Mouse (Mus musculus) myocyte (in vitro differentiated cells): ENCODE results near the gene Etfrf1. TPM values are rescaled to one million over a fixed set of nuclear protein-coding genes. Genes with fewer than 3 reads are reported as not detected.

ENCODE experiments used
- H3K27me3 ChIP-seq: one replicate; pipeline ENCODE4 v1.6.1; 2011; ENCODE audit not compliant: control insufficient read depth, insufficient read depth, insufficient read length
- H3K36me3 ChIP-seq: one replicate; pipeline ENCODE4 v1.6.1; 2011; ENCODE audit not compliant: control insufficient read depth, insufficient read depth
- H3K4me2 ChIP-seq: one replicate; pipeline ENCODE4 v1.6.1; 2011; ENCODE audit warnings: low read depth, control low read depth
- H3K4me3 ChIP-seq: one replicate; pipeline ENCODE4 v1.5.1; 2011; ENCODE audit warnings: mild to moderate bottlenecking, control low read depth, moderate library complexity
- H3K79me2 ChIP-seq: one replicate; pipeline ENCODE4 v1.6.1; 2011; ENCODE audit not compliant: control insufficient read depth, insufficient read depth
- H3ac ChIP-seq: one replicate; pipeline ENCODE4 v1.6.1; 2011; ENCODE audit not compliant: control insufficient read depth, insufficient read length
- CEBPB ChIP-seq: IDR thresholded peaks from 2 replicates; pipeline ENCODE4 v1.6.1; 2011; ENCODE audit warnings: mild to moderate bottlenecking, moderate library complexity; ENCODE audit not compliant: poor library complexity, insufficient read depth, severe bottlenecking
- E2F4 ChIP-seq: IDR thresholded peaks from one replicate; pipeline ENCODE4 v1.6.1; 2011; ENCODE audit warnings: mild to moderate bottlenecking, control low read depth, moderate library complexity; ENCODE audit not compliant: insufficient read depth
- MAX ChIP-seq: IDR thresholded peaks from one replicate; pipeline ENCODE4 v1.6.1; 2011; ENCODE audit warnings: low read depth, mild to moderate bottlenecking, control low read depth
- MYOD1 ChIP-seq, 3 experiments: IDR thresholded peaks; one replicate each; pipeline ENCODE4 v1.6.1; 2011; ENCODE audit warnings: control low read depth in 2 of 3, low read depth in 2 of 3, mild to moderate bottlenecking in 2 of 3, moderate library complexity in 1 of 3; ENCODE audit not compliant: insufficient read length in 2 of 3, control insufficient read depth in 1 of 3
- MYOG ChIP-seq, 3 experiments: IDR thresholded peaks; one replicate each; pipeline ENCODE4 v1.6.1; 2011; ENCODE audit warnings: control low read depth in 2 of 3, low read depth in 2 of 3, mild to moderate bottlenecking in 2 of 3; ENCODE audit not compliant: insufficient read length in 2 of 3, control insufficient read depth in 1 of 3, insufficient read depth in 1 of 3
- POLR2A ChIP-seq: IDR thresholded peaks from one replicate; pipeline ENCODE4 v1.6.1; 2011; ENCODE audit warnings: low read depth, mild to moderate bottlenecking, control low read depth, moderate library complexity; ENCODE audit not compliant: insufficient read length
- POLR2AphosphoS2 ChIP-seq: IDR thresholded peaks from one replicate; pipeline ENCODE4 v1.6.1; 2011; ENCODE audit warnings: low read depth, control low read depth; ENCODE audit not compliant: insufficient read length
- REST ChIP-seq: IDR thresholded peaks from one replicate; pipeline ENCODE4 v1.6.1; 2011; ENCODE audit warnings: mild to moderate bottlenecking, control low read depth, moderate library complexity; ENCODE audit not compliant: insufficient read depth, insufficient read length
- SRF ChIP-seq: IDR thresholded peaks from one replicate; pipeline ENCODE4 v1.6.1; 2011; ENCODE audit warnings: low read depth; ENCODE audit not compliant: control insufficient read depth, insufficient read length
- TCF12 ChIP-seq: IDR thresholded peaks from one replicate; pipeline ENCODE4 v1.6.1; 2011; ENCODE audit warnings: mild to moderate bottlenecking, control low read depth; ENCODE audit not compliant: poor library complexity, insufficient read depth, severe bottlenecking
- TCF3 ChIP-seq: IDR thresholded peaks from one replicate; pipeline ENCODE4 v1.6.1; 2011; ENCODE audit warnings: low read depth, control low read depth; ENCODE audit not compliant: insufficient read length
- USF1 ChIP-seq: IDR thresholded peaks from one replicate; pipeline ENCODE4 v1.6.1; 2011; ENCODE audit warnings: low read depth, mild to moderate bottlenecking, control low read depth, moderate library complexity
- polyA plus RNA-seq: library from polyadenylated mRNA; unstranded; fragments of >200 nt; fragmentation: generic; extraction: Trizol; gene quantifications from one replicate; pipeline ENCODE4 v1.2.1, GENCODE M21; 2012; ENCODE audit warnings: missing spikeins

Etfrf1 gene
- polyA plus RNA-seq, 1 experiment = 10.0 TPM

- Histone ChIP-seq H3K36me3 (peaks cover 37% of the 10 kb centered on the region), H3K27me3 (no peaks in the 10 kb centered on the region), H3K4me3 (no peak overlapping the region), H3ac (no peak overlapping the region), H3K4me2 (no peak overlapping the region), H3K79me2 (peaks cover 11% of the 10 kb centered on the region)
- TF ChIP-seq MYOD1 (IDR thresholded peaks at IDR 0.05; ENCODE audit: control insufficient read depth in 1 of 3, insufficient read length in 2 of 3, low read depth in 2 of 3) = no peak
- no peak for TF ChIP-seq MYOG (IDR thresholded peaks at IDR 0.05; ENCODE audit: control insufficient read depth in 1 of 3, insufficient read depth in 1 of 3, insufficient read length in 2 of 3, low read depth in 2 of 3)
- no peak for TF ChIP-seq SRF
- TF ChIP-seq TCF3 = no peak
- no peak for TF ChIP-seq USF1
- no peak for TF ChIP-seq POLR2A
- TF ChIP-seq E2F4 = no peak
- no peak for TF ChIP-seq POLR2AphosphoS2
- no peak for TF ChIP-seq REST
- TF ChIP-seq TCF12 = no peak
- TF ChIP-seq CEBPB = no peak
- no peak for TF ChIP-seq MAX
Measured at GRCm38 (mm10) chr6:145215826-145216225, 4.9 kb downstream of the Etfrf1 start.

- Histone ChIP-seq H3K79me2 (peaks cover 17% of the 10 kb centered on the region), H3K36me3 (peaks cover 49% of the 10 kb centered on the region), H3K27me3 (no peaks in the 10 kb centered on the region), H3ac (no peak overlapping the region), H3K4me2 (no peak overlapping the region), H3K4me3 (no peak overlapping the region)
- TF ChIP-seq TCF3 (no peak), TCF12 (no peak), MAX (no peak), REST (no peak), POLR2A (no peak), USF1 (no peak), MYOD1 (IDR thresholded peaks at IDR 0.05; ENCODE audit: control insufficient read depth in 1 of 3, insufficient read length in 2 of 3, low read depth in 2 of 3) (no peak), SRF (no peak), CEBPB (no peak), MYOG (IDR thresholded peaks at IDR 0.05; ENCODE audit: control insufficient read depth in 1 of 3, insufficient read depth in 1 of 3, insufficient read length in 2 of 3, low read depth in 2 of 3) (no peak), POLR2AphosphoS2 (no peak), E2F4 (no peak)
Measured at GRCm38 (mm10) chr6:145224246-145224645, 13.3 kb downstream of the Etfrf1 start.

- no peak overlapping the region for H3ac ChIP-seq
- H3K4me3 ChIP-seq = no peak overlapping the region
- peaks cover 48% of the 10 kb centered on the region for H3K36me3 ChIP-seq
Measured at GRCm38 (mm10) chr6:145226296-145226695, 15.4 kb downstream of the Etfrf1 start.

GRCm38 (mm10) chr6:145234391-145234790, 23.5 kb downstream of the Etfrf1 start:
- Histone ChIP-seq H3ac (no peak overlapping the region), H3K79me2 (peaks cover 57% of the 10 kb centered on the region), H3K36me3 (peaks cover 24% of the 10 kb centered on the region), H3K27me3 (no peaks in the 10 kb centered on the region), H3K4me2 (no peak overlapping the region), H3K4me3 (no peak overlapping the region)
- TF ChIP-seq MAX = no peak
- TF ChIP-seq MYOD1 (IDR thresholded peaks at IDR 0.05; ENCODE audit: control insufficient read depth in 1 of 3, insufficient read length in 2 of 3, low read depth in 2 of 3) = no peak
- TF ChIP-seq POLR2A = no peak
- TF ChIP-seq TCF12 = no peak
- TF ChIP-seq REST = no peak
- no peak for TF ChIP-seq E2F4
- TF ChIP-seq SRF = no peak
- TF ChIP-seq MYOG (IDR thresholded peaks at IDR 0.05; ENCODE audit: control insufficient read depth in 1 of 3, insufficient read depth in 1 of 3, insufficient read length in 2 of 3, low read depth in 2 of 3) = no peak
- no peak for TF ChIP-seq CEBPB
- no peak for TF ChIP-seq TCF3

More at GRCm38 (mm10) chr6:145226296-145226695, 15.4 kb downstream of the Etfrf1 start:
- Histone ChIP-seq H3K4me2 (no peak overlapping the region), H3K27me3 (no peaks in the 10 kb centered on the region), H3K79me2 (peaks cover 17% of the 10 kb centered on the region)
- TF ChIP-seq E2F4 (no peak), TCF3 (no peak), TCF12 (no peak), SRF (no peak), CEBPB (no peak), POLR2AphosphoS2 (no peak)

- Histone ChIP-seq H3K27me3 (no peaks in the 10 kb centered on the region), H3K36me3 (peaks cover 19% of the 10 kb centered on the region), H3ac (no peak overlapping the region), H3K4me2 (no peak overlapping the region), H3K4me3 (no peak overlapping the region), H3K79me2 (peaks cover 67% of the 10 kb centered on the region)
- TF ChIP-seq REST (no peak), MYOG (IDR thresholded peaks at IDR 0.05; ENCODE audit: control insufficient read depth in 1 of 3, insufficient read depth in 1 of 3, insufficient read length in 2 of 3, low read depth in 2 of 3) (no peak), MYOD1 (IDR thresholded peaks at IDR 0.05; ENCODE audit: control insufficient read depth in 1 of 3, insufficient read length in 2 of 3, low read depth in 2 of 3) (no peak), SRF (no peak), POLR2AphosphoS2 (no peak)
Measured at GRCm38 (mm10) chr6:145235367-145235766, 24.4 kb downstream of the Etfrf1 start.
